Mouse (Mus musculus) embryonic fibroblast, embryonic 13.5 days (primary cell): ENCODE measurements at regions not wholly inside any gene's neighbourhood (a gene's known extent, or its start where the extent isn't known, plus 50 kb on each side); places are given as distances from the start of the nearest gene placed in this dataset.

ENCODE experiments used
- H3K27ac ChIP-seq: 2 replicates; pipeline ENCODE4 v1.5.1; 2012; ENCODE audit warnings: low read length, control low read depth, inconsistent platforms; ENCODE audit not compliant: insufficient read depth
- H3K4me1 ChIP-seq: 2 replicates; pipeline ENCODE4 v1.6.1; 2011; ENCODE audit warnings: low read length; ENCODE audit not compliant: control insufficient read depth, insufficient read depth
- H3K4me3 ChIP-seq: 2 replicates; pipeline ENCODE4 v1.5.1; 2011; ENCODE audit warnings: mild to moderate bottlenecking, control low read depth, low read length; ENCODE audit not compliant: insufficient read depth
- CTCF ChIP-seq: IDR thresholded peaks from 2 replicates; pipeline ENCODE4 v1.5.1; 2011; ENCODE audit warnings: mild to moderate bottlenecking, control low read depth, low read length, moderate library complexity, borderline replicate concordance; ENCODE audit not compliant: insufficient read depth
- POLR2A ChIP-seq: IDR thresholded peaks from 2 replicates; pipeline ENCODE4 v1.6.1; 2011; ENCODE audit warnings: low read depth, mild to moderate bottlenecking, control low read depth, low read length, moderate library complexity

- H3K4me1 ChIP-seq, result no peaks in the 10 kb centered on the region
- H3K4me3 ChIP-seq, result no peak overlapping the region
- TF ChIP-seq CTCF (no peak), POLR2A (no peak)
- no peak overlapping the region for H3K27ac ChIP-seq
Observed at GRCm38 (mm10) chr15:67904646-67905045, 1403.9 kb upstream of the Lrrc6 start.

- H3K4me3 ChIP-seq, result no peak overlapping the region
- peaks cover 2% of the 10 kb centered on the region; the same call in 1 of the 2 replicates for H3K4me1 ChIP-seq
- no peak overlapping the region for H3K27ac ChIP-seq
- TF ChIP-seq CTCF, result no peak
- no peak for TF ChIP-seq POLR2A
Observed at GRCm38 (mm10) chr15:67902982-67903381, 1402.3 kb upstream of the Lrrc6 start.

GRCm38 (mm10) chr15:67901191-67901601 lies 1400.5 kb upstream of the Lrrc6 start:
- H3K4me1 ChIP-seq, result peaks cover 2% of the 10 kb centered on the region; the same call in 1 of the 2 replicates
- TF ChIP-seq POLR2A (no peak), CTCF (no peak)
- no peak overlapping the region for H3K4me3 ChIP-seq
- H3K27ac ChIP-seq, result no peak overlapping the region

GRCm38 (mm10) chr15:67899772-67900171 lies 1399.1 kb upstream of the Lrrc6 start:
- TF ChIP-seq CTCF, result no peak
- TF ChIP-seq POLR2A, result no peak
- H3K4me3 ChIP-seq, result no peak overlapping the region
- peaks cover 2% of the 10 kb centered on the region; the same call in 1 of the 2 replicates for H3K4me1 ChIP-seq
- no peak overlapping the region for H3K27ac ChIP-seq

GRCm38 (mm10) chr15:67898959-67899403 lies 1398.3 kb upstream of the Lrrc6 start:
- H3K4me3 ChIP-seq, result no peak overlapping the region
- TF ChIP-seq POLR2A (no peak), CTCF (no peak)
- H3K4me1 ChIP-seq, result peaks cover 2% of the 10 kb centered on the region; the same call in 1 of the 2 replicates
- no peak overlapping the region for H3K27ac ChIP-seq

GRCm38 (mm10) chr15:67892066-67892465 lies 1391.4 kb upstream of the Lrrc6 start:
- TF ChIP-seq CTCF, result no peak
- no peak for TF ChIP-seq POLR2A
- H3K4me1 ChIP-seq, result no peaks in the 10 kb centered on the region
- H3K4me3 ChIP-seq, result no peak overlapping the region
- no peak overlapping the region for H3K27ac ChIP-seq

- TF ChIP-seq CTCF (no peak), POLR2A (no peak)
- no peak overlapping the region for H3K27ac ChIP-seq
- no peak overlapping the region for H3K4me3 ChIP-seq
- H3K4me1 ChIP-seq, result no peaks in the 10 kb centered on the region
Observed at GRCm38 (mm10) chr15:67890612-67891304, 1390.0 kb upstream of the Lrrc6 start.

- Histone ChIP-seq H3K4me3 (no peak overlapping the region), H3K4me1 (no peaks in the 10 kb centered on the region), H3K27ac (no peak overlapping the region)
- no peak for TF ChIP-seq CTCF
- TF ChIP-seq POLR2A, result no peak
Observed at GRCm38 (mm10) chr15:67888548-67888947, 1387.8 kb upstream of the Lrrc6 start.

- Histone ChIP-seq H3K27ac (no peak overlapping the region), H3K4me1 (no peaks in the 10 kb centered on the region), H3K4me3 (no peak overlapping the region)
- TF ChIP-seq CTCF (no peak), POLR2A (no peak)
Observed at GRCm38 (mm10) chr15:67855291-67855690, 1354.6 kb upstream of the Lrrc6 start.

GRCm38 (mm10) chr15:67850118-67850517 lies 1349.4 kb upstream of the Lrrc6 start:
- Histone ChIP-seq H3K4me3 (no peak overlapping the region), H3K27ac (no peak overlapping the region), H3K4me1 (no peaks in the 10 kb centered on the region)
- TF ChIP-seq POLR2A (no peak), CTCF (no peak)

GRCm38 (mm10) chr15:67845707-67846106 lies 1345.0 kb upstream of the Lrrc6 start:
- no peak overlapping the region for H3K27ac ChIP-seq
- H3K4me1 ChIP-seq, result no peaks in the 10 kb centered on the region
- no peak overlapping the region for H3K4me3 ChIP-seq
- no peak for TF ChIP-seq POLR2A
- no peak for TF ChIP-seq CTCF
